Mouse (Mus musculus): ENCODE results near the gene Alyref.

GRCm38 (mm10) chr11:120547469-120547868, 50.7 kb downstream of the Alyref start:
- TF ChIP-seq CTCF (IDR thresholded peaks at IDR 0.05; ENCODE audit: low read depth, low read length) (no peak), GATA1 (IDR thresholded peaks at IDR 0.05; ENCODE audit: borderline replicate concordance, low read length) (no peak), GATA2 (IDR thresholded peaks at IDR 0.05; ENCODE audit: borderline replicate concordance, low read depth, low read length) (no peak), TAL1 (conservative IDR thresholded peaks at IDR 0.05; ENCODE audit: low read depth, low read length) (no peak), POLR2AphosphoS5 (IDR thresholded peaks at IDR 0.05; ENCODE audit: insufficient replicate concordance, low read depth, low read length) (no peak)
